Mouse (Mus musculus) hindbrain, embryonic 14.5 days (tissue): ENCODE data around the gene Cc2d1a. TPM values are rescaled to one million over a fixed set of nuclear protein-coding genes. Genes with fewer than 3 reads are reported as not detected.
A peak's percentile ranks its signal among the peaks of the same experiment; 100 is the strongest.

ENCODE experiments used
- microRNA counts: library from miRNA; unstranded; fragments of <30 nt; microRNA quantifications from one replicate; lab custom pipeline; 2016
- microRNA-seq: library from miRNA; unstranded; fragments of <30 nt; microRNA quantifications from one replicate; pipeline ENCODE4, GENCODE M21; 2016
- polyA plus RNA-seq: library from polyadenylated mRNA; unstranded; fragments of >200 nt; fragmentation: Nextera tagmentation; extraction: Ambion mirVana; gene quantifications from 2 replicates; pipeline ENCODE4 v1.2.1, GENCODE M21; 2014

Cc2d1a gene
- polyA plus RNA-seq, 1 experiment from 2014 or later = 30.4 TPM

MicroRNA genes within 50 kb of the gene (microRNA counts, 519-probe panel; counts per million panel counts)
- microRNA mmu-miR-181c (lab: Ali Mortazavi, UCI) (4,468 counts per million, percentile 41 among the panel's probes with 10 or more counts), microRNA mmu-miR-709 (lab: Ali Mortazavi, UCI) (3,854 counts per million, percentile 25 among the panel's probes with 10 or more counts)

Small RNA genes within 50 kb of the gene (microRNA-seq; reads per million reads assigned to microRNA genes)
- not detected for gene Gm25110
- 13,826 reads per million, percentile 97 among the genes with 10 or more reads in this experiment for gene Mir181c
- 6,923 reads per million, percentile 94 among the genes with 10 or more reads in this experiment for gene Mir181d
- not detected for gene Mir709

Other genes with a start within 250 kb of the Cc2d1a start
- gene Adgrl1, start 247.8 kb downstream of the Cc2d1a start, polyA plus RNA-seq = 67.1 and 72.0 TPM in 2 replicates
- 0.76 and 1.1 TPM in 2 replicates for gene Gm10644, start 192.7 kb downstream of the Cc2d1a start, polyA plus RNA-seq
- gene Asf1b, start 192.4 kb downstream of the Cc2d1a start, polyA plus RNA-seq = 10.5 and 10.7 TPM in 2 replicates
- 194 and 218 TPM in 2 replicates for gene Prkaca, start 174.9 kb downstream of the Cc2d1a start, polyA plus RNA-seq
- gene Samd1, start 150.3 kb downstream of the Cc2d1a start, polyA plus RNA-seq = 11.1 and 11.3 TPM in 2 replicates
- gene 1700067K01Rik, start 146.4 kb downstream of the Cc2d1a start, polyA plus RNA-seq = 0.54 and 0.76 TPM in 2 replicates
- gene 2210011C24Rik, start 135.8 kb downstream of the Cc2d1a start, polyA plus RNA-seq = 0.52 and 0.77 TPM in 2 replicates
- 3.7 and 5.5 TPM in 2 replicates for gene Palm3, start 126.5 kb downstream of the Cc2d1a start, polyA plus RNA-seq
- 0.34 and 0.48 TPM in 2 replicates for gene Il27ra, start 105.3 kb downstream of the Cc2d1a start, polyA plus RNA-seq
- 1.6 and 4.7 TPM in 2 replicates for gene Rln3, start 102.9 kb downstream of the Cc2d1a start, polyA plus RNA-seq
- 2.1 and 2.7 TPM in 2 replicates for gene Gm10643, start 82.8 kb downstream of the Cc2d1a start, polyA plus RNA-seq
- 11.0 and 11.5 TPM in 2 replicates for gene Rfx1, start 81.1 kb downstream of the Cc2d1a start, polyA plus RNA-seq
- 17.4 and 18.9 TPM in 2 replicates for gene Dcaf15, start 43.2 kb downstream of the Cc2d1a start, polyA plus RNA-seq
- gene Podnl1, start 21.9 kb downstream of the Cc2d1a start, polyA plus RNA-seq = 0.48 and 0.59 TPM in 2 replicates
- 1.4 TPM in 2 replicates for gene 4930432K21Rik, start 89 bp upstream of the Cc2d1a start, polyA plus RNA-seq
- 7.8 and 10.4 TPM in 2 replicates for gene Nanos3, start 37.3 kb upstream of the Cc2d1a start, polyA plus RNA-seq
- 20.0 and 20.6 TPM in 2 replicates for gene Zswim4, start 89.1 kb upstream of the Cc2d1a start, polyA plus RNA-seq
- gene D8Ertd738e, start 101.8 kb upstream of the Cc2d1a start, polyA plus RNA-seq = 268 and 296 TPM in 2 replicates
- gene Mri1, start 109.4 kb upstream of the Cc2d1a start, polyA plus RNA-seq = 38.9 and 40.2 TPM in 2 replicates
- 22.7 and 27.1 TPM in 2 replicates for gene Ccdc130, start 122.4 kb upstream of the Cc2d1a start, polyA plus RNA-seq
- gene Cacna1a, start 240.5 kb upstream of the Cc2d1a start, polyA plus RNA-seq = 14.1 and 18.5 TPM in 2 replicates